In the genomic region with DNA sequence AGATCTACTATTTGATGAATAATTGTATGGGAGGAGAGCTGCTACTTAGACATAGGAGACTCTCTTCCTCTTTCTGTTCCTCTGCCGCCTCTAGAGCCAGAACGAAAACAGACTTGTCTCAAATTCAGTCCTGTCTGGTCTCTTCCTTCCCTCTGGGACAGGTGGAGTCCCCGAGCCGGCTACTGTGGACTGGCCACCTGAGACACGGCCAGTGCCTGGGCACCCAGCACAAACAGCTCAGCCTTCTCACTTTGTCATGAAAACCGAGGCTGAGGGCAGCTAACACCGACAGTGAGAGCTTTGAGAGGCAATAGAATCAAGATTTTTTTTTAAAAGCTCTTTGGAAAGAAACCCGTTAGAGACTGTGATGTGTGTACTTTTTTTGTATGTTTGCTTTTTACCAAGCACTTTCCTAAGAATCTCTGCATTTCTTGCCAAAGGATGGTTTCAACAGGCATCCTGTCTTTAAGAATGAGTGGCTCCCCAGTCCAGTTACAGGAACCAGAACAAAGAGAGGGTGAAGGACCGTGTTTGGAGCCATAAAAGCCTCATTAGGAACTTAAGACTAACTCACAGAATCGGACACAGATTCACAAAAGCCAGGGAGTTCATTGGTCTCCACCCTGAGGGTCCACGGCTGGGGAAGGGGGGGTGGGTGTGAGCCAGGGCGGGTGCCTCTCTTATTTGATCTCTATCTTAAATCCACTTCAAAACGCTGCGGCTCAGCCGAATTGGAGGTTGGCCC, we compare ENCODE assay signal across 21 mouse cellular contexts. TPM values are rescaled to one million over a fixed set of nuclear protein-coding genes. Genes with fewer than 3 reads are reported as not detected.
DNase-seq lines count a peak whose midpoint lies in the region; ATAC-seq lines count a peak whose summit lies in the region.
"Had no signal": no experiment of that assay in that cellular context is flagged by ENCODE, and none has a peak within 500 bp of the region (broad histone marks: within the 10 kb centered on the region; RNA-seq: fewer than 3 reads in every experiment).

No protein-coding gene starts in this region.

- peaks cover 91% of the 10 kb centered on the region for H3K4me1 ChIP-seq in hindbrain, embryonic 10.5 days (replicated peaks)
- H3K4me1 ChIP-seq in limb, embryonic 11.5 days (ENCODE audit: control insufficient read depth, insufficient read depth, low read length) = peaks cover 31% of the 10 kb centered on the region
- H3K4me1 ChIP-seq in neural tube, embryonic 13.5 days (replicated peaks) = peaks cover 35% of the 10 kb centered on the region

- peak; percentile 41 for DNase-seq in embryo, embryonic 10.5 days (ENCODE audit: low spot score)
- DNase-seq in embryo, embryonic 11 days = no peak
- DNase-seq in hindbrain, embryonic 10.5 days (ENCODE audit: low spot score) = peak; percentile 27
- peak; percentile 60 for DNase-seq in limb, embryonic 11.5 days (ENCODE audit: low spot score)
- no peak for DNase-seq in layer of hippocampus, postnatal 25 days (ENCODE audit: extremely low spot score in 1 of 2, low spot score in 1 of 2)
- no peak for DNase-seq in ovary, postnatal 36 days (ENCODE audit: low spot score)
- no peak for DNase-seq in kidney, postnatal 4 days
- DNase-seq: cerebellum, postnatal 25 days; heart, postnatal 36 days; kidney, adult 11 months; kidney, postnatal 14 days; layer of hippocampus, adult 9-11 months; lung, postnatal 14 days had no signal

- H3K4me3 ChIP-seq in hindbrain, embryonic 10.5 days = peak overlapping the region; percentile 57; the same call in 1 of the 2 replicates
- peak overlapping the region; percentile 80 for H3K4me3 ChIP-seq in limb, embryonic 11.5 days (ENCODE audit: low read depth, low read length)
- peak overlapping the region; percentile 53 for H3K4me3 ChIP-seq in neural tube, embryonic 13.5 days
- H3K4me3 ChIP-seq: forebrain, embryonic 12.5 days; heart, embryonic 12.5 days had no signal

- WGBS in hindbrain, embryonic 10.5 days = 4% methylated on average over 15 of the region's 15 CpGs
- 3% methylated on average over 15 of the region's 15 CpGs for WGBS in limb, embryonic 11.5 days
- WGBS in neural tube, embryonic 13.5 days = 2% methylated on average over 15 of the region's 15 CpGs

- peak overlapping the region; percentile 79 for H3K4me2 ChIP-seq in limb, embryonic 11.5 days (ENCODE audit: low read depth, severe bottlenecking)
- H3K4me2 ChIP-seq in neural tube, embryonic 13.5 days = peak overlapping the region; percentile 62
- H3K4me2 ChIP-seq: forebrain, embryonic 12.5 days; heart, embryonic 12.5 days had no signal

- H3K27ac ChIP-seq in hindbrain, embryonic 10.5 days = no peak overlapping the region; the same call in 1 of the 2 replicates
- H3K27ac ChIP-seq in limb, embryonic 11.5 days (replicated peaks; ENCODE audit: low read depth, low read length) = peak overlapping the region; percentile 93
- 0 out of 2 replicates have a peak overlapping the region, but pooled peaks have one; percentile 14 for H3K27ac ChIP-seq in neural tube, embryonic 13.5 days (replicated peaks)
- H3K27ac ChIP-seq: forebrain, embryonic 12.5 days had no signal

- H3K27me3 ChIP-seq in hindbrain, embryonic 10.5 days (ENCODE audit: insufficient read depth, poor library complexity, severe bottlenecking) = peaks cover 100% of the 10 kb centered on the region
- peaks cover 37% of the 10 kb centered on the region for H3K27me3 ChIP-seq in limb, embryonic 11.5 days (ENCODE audit: control insufficient read depth, insufficient read depth, low read length)
- peaks cover 96% of the 10 kb centered on the region for H3K27me3 ChIP-seq in neural tube, embryonic 13.5 days
- H3K27me3 ChIP-seq: Patski had no signal

- H3K9ac ChIP-seq in limb, embryonic 11.5 days (ENCODE audit: low read length) = peak overlapping the region; percentile 96
- peak overlapping the region; percentile 78 for H3K9ac ChIP-seq in neural tube, embryonic 13.5 days
- H3K9ac ChIP-seq: forebrain, embryonic 12.5 days; heart, embryonic 12.5 days had no signal

- H3K9me3 ChIP-seq in hindbrain, embryonic 10.5 days = no peaks in the 10 kb centered on the region
- H3K9me3 ChIP-seq in limb, embryonic 11.5 days (ENCODE audit: control insufficient read depth, low read length) = no peaks in the 10 kb centered on the region
- H3K9me3 ChIP-seq in neural tube, embryonic 13.5 days = no peaks in the 10 kb centered on the region
- H3K9me3 ChIP-seq: forebrain, embryonic 12.5 days; heart, embryonic 12.5 days had no signal

- no peaks in the 10 kb centered on the region for H3K36me3 ChIP-seq in hindbrain, embryonic 10.5 days
- no peaks in the 10 kb centered on the region for H3K36me3 ChIP-seq in limb, embryonic 11.5 days (ENCODE audit: control insufficient read depth, insufficient read depth, low read length)
- H3K36me3 ChIP-seq in neural tube, embryonic 13.5 days = no peaks in the 10 kb centered on the region
- H3K36me3 ChIP-seq: forebrain, embryonic 12.5 days; heart, embryonic 12.5 days had no signal

- ATAC-seq in limb, embryonic 11.5 days (ENCODE audit: insufficient number of reproducible peaks, low FRiP score, low TSS enrichment, low read depth) = no peak
- ATAC-seq in neural tube, embryonic 13.5 days (ENCODE audit: low read depth) = no peak
- ATAC-seq: Patski had no signal

RNA-seq across cellular contexts. Expression of a gene that starts 5.4 kb away (rescaled TPM):
- polyA plus RNA-seq in hindbrain, embryonic 10.5 days (2016; fragmentation: Nextera tagmentation; extraction: Ambion mirVana) = 2.5 and 7.7 TPM in 2 replicates
- polyA plus RNA-seq in limb, embryonic 11.5 days (2014; fragmentation: Nextera tagmentation; extraction: Ambion mirVana) = 10.2 and 10.6 TPM in 2 replicates
- 9.1 and 11.1 TPM in 2 replicates for polyA plus RNA-seq in neural tube, embryonic 13.5 days (2015; fragmentation: Nextera tagmentation; extraction: Ambion mirVana)
- under 1 TPM; 0.22 to 0.31 TPM for total RNA-seq in layer of hippocampus, postnatal 25 days (2021)
- total RNA-seq: megakaryocyte-erythroid progenitor cell, adult 5-6 weeks; neutrophil, adult 5-6 weeks had no signal
- polyA plus RNA-seq: liver, embryonic 16.5 days; spleen, adult 2 months had no signal

Comparison
In these comparisons a context has a peak if more than half of its experiments do, and no peak if none do; other contexts are left out.
1. DNase-seq: peak in embryo, embryonic 10.5 days (single experiment), hindbrain, embryonic 10.5 days (single experiment) and limb, embryonic 11.5 days (single experiment); none in embryo, embryonic 11 days (single experiment), layer of hippocampus, postnatal 25 days (0 of 2), ovary, postnatal 36 days (single experiment) and kidney, postnatal 4 days (0 of 2).
2. Peak in every context shown above with its lines, with median percentiles within 50 percentile points of each other: H3K4me3 ChIP-seq.